Mouse (Mus musculus): ENCODE measurements around the gene Nat8f3. TPM values are rescaled to one million over a fixed set of nuclear protein-coding genes. Genes with fewer than 3 reads are reported as not detected.
"Not testable (repeated sequence)": the region's sequence is repeated elsewhere in the genome, so short reads cannot be mapped to it uniquely, and the experiment has no call there.

The Nat8f3 gene
- total RNA-seq (2021) = 1 to 10 TPM; 1.4 to 3.0 TPM

GRCm38 (mm10) chr6:85765532-85765931 lies at the start of gene Nat8f3:
TSS of gene Nat8f3 (minus strand) at chr6:85765754.
- peak in 1 of 2 experiments; percentile 49 for DNase-seq (ENCODE audit: extremely low spot score in 1 of 2, low spot score in 1 of 2)

DNA sequence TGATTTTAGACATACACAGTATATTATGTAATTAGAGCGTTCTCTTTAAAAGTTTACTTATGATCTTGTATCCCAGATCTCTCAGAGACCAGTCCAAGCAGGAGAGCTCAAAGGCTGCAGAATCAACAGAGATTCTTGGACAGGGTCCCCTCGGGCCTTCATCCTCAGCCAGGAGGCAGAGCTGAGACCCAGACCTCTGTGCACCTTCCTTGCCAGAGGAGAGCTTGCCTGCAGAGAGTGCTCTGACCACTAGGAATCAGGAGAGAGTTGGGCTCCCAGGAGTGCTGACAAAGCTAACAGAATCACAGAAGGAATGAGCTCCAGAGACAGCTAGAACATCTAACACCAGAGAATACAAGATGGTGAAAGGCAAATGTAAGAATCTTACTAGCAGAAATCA lies 47.8 kb upstream of the Nat8f3 start:
- DNase-seq (ENCODE audit: extremely low spot score in 1 of 2, low spot score in 1 of 2) = no peak

GRCm38 (mm10) chr6:85810942-85811537 lies 45.5 kb upstream of the Nat8f3 start:
- DNase-seq (ENCODE audit: extremely low spot score in 1 of 2, low spot score in 1 of 2) = not testable (repeated sequence)

DNA sequence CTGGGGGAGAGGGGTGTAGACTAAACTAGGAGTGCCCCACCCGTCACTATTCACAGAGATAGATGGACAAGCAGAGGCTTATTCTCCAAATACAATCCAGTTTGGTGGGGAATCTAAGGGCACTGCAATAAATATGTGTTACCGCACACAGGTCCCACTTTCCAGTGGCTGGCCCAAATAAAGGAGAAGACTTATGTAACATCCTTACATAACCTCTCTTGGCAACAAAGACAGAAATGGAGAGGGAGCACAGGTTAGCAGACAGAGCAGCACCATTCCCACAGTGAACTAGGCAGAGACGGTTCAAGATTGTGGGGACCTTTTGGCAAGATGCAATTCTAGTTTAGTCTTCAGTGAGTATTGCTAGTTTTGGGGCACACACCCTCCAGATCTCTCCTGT lies 45.0 kb upstream of the Nat8f3 start:
- DNase-seq (ENCODE audit: extremely low spot score in 1 of 2, low spot score in 1 of 2) = not testable (repeated sequence)

GRCm38 (mm10) chr6:85809784-85810183 lies 44.2 kb upstream of the Nat8f3 start:
- DNase-seq (ENCODE audit: extremely low spot score in 1 of 2, low spot score in 1 of 2) = not testable (repeated sequence)

DNA sequence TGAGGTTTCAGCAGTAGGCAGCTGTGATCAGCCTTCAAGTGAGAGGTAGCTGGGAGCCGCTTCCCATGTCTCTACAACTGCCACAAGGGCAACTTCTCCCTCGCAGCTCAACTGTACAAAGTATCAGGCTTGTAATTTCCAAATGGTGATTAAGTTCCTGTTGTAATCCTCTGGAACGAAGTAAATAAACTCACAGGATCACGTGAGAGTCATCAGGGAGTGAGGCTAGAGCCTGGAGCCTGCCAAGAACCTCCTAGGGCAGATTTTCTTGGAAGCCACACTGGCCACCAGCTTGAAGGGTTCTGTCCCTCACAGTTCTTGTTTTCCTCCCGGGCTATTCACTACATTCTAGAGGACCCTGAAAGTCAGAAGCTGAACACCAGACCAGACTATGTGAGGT lies 37.6 kb upstream of the Nat8f3 start:
- not testable (repeated sequence) for DNase-seq (ENCODE audit: extremely low spot score in 1 of 2, low spot score in 1 of 2)

GRCm38 (mm10) chr6:85763127-85764070 lies 2.2 kb downstream of the Nat8f3 start:
- DNase-seq (ENCODE audit: extremely low spot score in 1 of 2, low spot score in 1 of 2) = not testable (repeated sequence)

DNA sequence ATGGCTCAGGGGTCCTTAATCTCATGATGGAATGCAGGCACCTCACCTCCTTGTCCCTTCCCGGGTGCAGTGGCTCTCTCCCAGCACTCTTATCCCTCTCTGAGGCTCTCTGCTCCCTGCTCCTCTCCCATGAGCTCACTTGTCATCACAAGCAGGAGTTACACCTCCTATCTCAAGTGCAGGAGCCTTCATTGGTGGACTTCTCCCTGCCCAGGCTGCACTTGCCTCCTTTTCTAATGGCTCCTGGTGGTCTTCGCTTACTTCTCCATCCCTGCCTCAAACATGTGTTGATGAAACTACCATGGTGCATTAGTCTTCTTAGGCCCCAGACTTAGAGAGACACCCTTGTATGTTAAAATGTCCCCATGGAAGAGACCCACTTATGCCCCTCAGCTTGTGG lies 2.9 kb downstream of the Nat8f3 start:
- DNase-seq (ENCODE audit: extremely low spot score in 1 of 2, low spot score in 1 of 2) = not testable (repeated sequence)

DNA sequence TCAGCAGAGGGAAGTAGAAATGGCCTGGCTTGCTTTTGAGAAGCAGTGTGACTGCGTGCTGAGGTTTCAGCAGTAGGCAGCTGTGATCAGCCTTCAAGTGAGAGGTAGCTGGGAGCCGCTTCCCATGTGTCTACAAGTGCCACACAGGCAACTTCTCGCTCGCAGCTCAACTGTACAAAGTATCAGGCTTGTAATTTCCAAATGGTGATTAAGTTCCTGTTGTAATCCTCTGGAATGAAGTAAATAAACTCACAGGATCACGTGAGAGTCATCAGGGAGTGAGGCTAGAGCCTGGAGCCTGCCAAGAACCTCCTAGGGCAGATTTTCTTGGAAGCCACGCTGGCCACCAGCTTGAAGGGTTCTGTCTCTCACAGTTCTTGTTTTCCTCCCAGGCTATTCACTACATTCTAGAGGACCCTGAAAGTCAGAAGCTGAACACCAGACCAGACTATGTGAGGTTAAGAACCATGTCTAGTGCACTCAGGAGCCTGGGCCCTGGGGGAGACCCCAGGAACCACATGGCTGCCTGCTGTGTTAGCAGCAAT lies 9.8 kb downstream of the Nat8f3 start:
- not testable (repeated sequence) for DNase-seq (ENCODE audit: extremely low spot score in 1 of 2, low spot score in 1 of 2)

- DNase-seq (ENCODE audit: extremely low spot score in 1 of 2, low spot score in 1 of 2) = not testable (repeated sequence)
Measured at GRCm38 (mm10) chr6:85713105-85713504, 52.4 kb downstream of the Nat8f3 start, which contains the start of gene Nat8f7. TSS of gene Nat8f7 (minus strand) at chr6:85713205.

DNA sequence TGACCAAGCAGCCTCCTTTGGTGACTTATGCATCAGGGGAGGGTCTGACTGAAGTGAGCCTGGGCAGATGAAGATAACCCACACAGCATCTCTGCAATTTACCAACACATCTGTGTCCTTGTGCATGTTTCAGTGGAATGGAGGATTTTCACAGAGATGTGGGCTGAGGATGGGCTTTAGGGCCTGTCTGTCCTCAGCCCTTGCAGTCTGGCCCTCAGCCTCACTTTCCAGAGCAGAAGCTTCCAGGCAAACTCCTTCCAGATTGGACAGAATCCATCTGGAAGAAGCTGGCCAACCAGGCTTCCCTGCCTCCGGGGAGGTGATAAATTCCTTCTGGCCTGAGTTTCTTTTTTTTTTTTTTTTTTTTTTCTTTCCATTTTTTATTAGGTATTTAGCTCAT lies 55.9 kb downstream of the Nat8f3 start:
- not testable (repeated sequence) for DNase-seq (ENCODE audit: extremely low spot score in 1 of 2, low spot score in 1 of 2)

GRCm38 (mm10) chr6:85709206-85709605 lies 56.3 kb downstream of the Nat8f3 start:
- not testable (repeated sequence) for DNase-seq (ENCODE audit: extremely low spot score in 1 of 2, low spot score in 1 of 2)

GRCm38 (mm10) chr6:85701943-85702342 lies 63.6 kb downstream of the Nat8f3 start:
- DNase-seq (ENCODE audit: extremely low spot score in 1 of 2, low spot score in 1 of 2) = not testable (repeated sequence)

Small RNA genes lying within 50 kb of the gene (microRNA-seq; reads per million reads assigned to microRNA genes)
- gene Gm27317 = 0 reads per million in 2 experiments
- 0 reads per million in 2 experiments for gene Mir6375

Other genes with a start within 250 kb of the Nat8f3 start
- 1 to 10 TPM; 5.2 to 7.8 TPM for gene Alms1, start 178.2 kb downstream of the Nat8f3 start, total RNA-seq (2021)
- gene Nat8f7, start 52.5 kb downstream of the Nat8f3 start, total RNA-seq (2021) = 1 to 10 TPM; 3.7 to 4.6 TPM
- gene Nat8f6, start 55.2 kb upstream of the Nat8f3 start, total RNA-seq (2021) = 1 to 10 TPM; 1.3 TPM
- gene Nat8f5, start 55.2 kb upstream of the Nat8f3 start, total RNA-seq (2021) = 1 to 10 TPM; 5.3 to 6.9 TPM
- 1 to 10 TPM; 2.7 to 4.2 TPM for gene Nat8, start 66.3 kb upstream of the Nat8f3 start, total RNA-seq (2021)
- gene Nat8f2, start 103.4 kb upstream of the Nat8f3 start, total RNA-seq (2021) = 1 to 10 TPM; 1.9 to 2.5 TPM
- gene Nat8f4, start 139.1 kb upstream of the Nat8f3 start, total RNA-seq (2021) = 1 to 10 TPM; 7.9 to 8.6 TPM
- 10 to 100 TPM; 72.4 to 81.7 TPM for gene Tprkb, start 146.1 kb upstream of the Nat8f3 start, total RNA-seq (2021)
- gene Nat8f1, start 149.9 kb upstream of the Nat8f3 start, total RNA-seq (2021) = 10 to 100 TPM; 29.6 to 32.7 TPM
- 10 to 100 TPM; 56.0 to 94.4 TPM for gene Dusp11, start 195.9 kb upstream of the Nat8f3 start, total RNA-seq (2021)